Mouse (Mus musculus) CD4-positive helper T cell, adult 2 months (primary cell): ENCODE measurements around the gene Atp7a.
A peak's percentile ranks its signal among the peaks of the same experiment; 100 is the strongest.
"Not testable (repeated sequence)": the region's sequence is repeated elsewhere in the genome, so short reads cannot be mapped to it uniquely, and the experiment has no call there.

Source experiments
- DNase-seq: peaks from one replicate; pipeline ENCODE4 v3.0.0-alpha.2; 2012; ENCODE audit warnings: low read depth, missing footprints, low spot score

Atp7a gene

GRCm38 (mm10) chrX:106026418-106027342, at the start of gene Atp7a:
Gene Atp7a, plus strand, starts transcription at chrX:106027276.
- peak; percentile 95 for DNase-seq

DNA sequence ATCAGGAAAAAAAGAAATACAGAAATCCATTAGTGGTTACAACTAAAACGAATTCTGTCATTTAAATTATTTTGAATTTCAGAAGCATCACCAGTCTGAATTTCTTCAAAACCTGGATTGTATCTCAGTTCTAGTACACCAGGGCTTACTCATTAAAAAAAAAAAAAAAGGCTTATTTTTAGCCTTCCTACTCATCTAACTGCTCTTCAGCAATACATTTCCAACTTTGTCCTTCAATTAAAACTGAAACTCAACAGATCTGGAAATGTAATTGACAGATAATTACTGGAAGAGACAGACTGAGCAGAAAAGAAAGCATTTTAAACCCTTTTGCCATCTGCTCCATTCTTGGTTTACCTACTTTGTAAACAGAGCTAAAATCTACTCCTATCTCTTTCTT, 25.5 kb upstream of the Atp7a start:
- no peak for DNase-seq

DNA sequence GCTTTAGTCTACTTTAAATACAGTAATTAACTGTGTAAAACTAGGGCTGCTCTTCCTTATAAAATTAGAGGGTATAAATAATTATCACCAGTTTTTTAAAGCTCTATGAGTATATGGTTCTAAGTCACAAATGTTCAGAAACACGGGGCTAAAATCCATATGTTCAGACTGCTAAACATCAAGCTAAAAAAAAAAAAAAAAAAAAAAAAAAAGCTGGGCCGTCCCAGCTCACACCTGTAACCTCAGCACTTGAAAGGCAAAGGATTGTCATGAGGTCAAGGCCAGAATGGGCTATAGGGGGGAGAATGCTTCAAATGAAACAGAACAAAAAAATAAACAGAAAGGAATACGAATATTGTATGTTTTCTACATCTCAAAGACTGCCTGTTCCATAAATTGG, 16.3 kb upstream of the Atp7a start:
- DNase-seq = no peak

- peak; percentile 93 for DNase-seq
Measured at GRCm38 (mm10) chrX:106011465-106012159, 15.5 kb upstream of the Atp7a start, which contains the start of gene Magt1. Gene Magt1, minus strand, starts transcription at chrX:106011906.

DNA sequence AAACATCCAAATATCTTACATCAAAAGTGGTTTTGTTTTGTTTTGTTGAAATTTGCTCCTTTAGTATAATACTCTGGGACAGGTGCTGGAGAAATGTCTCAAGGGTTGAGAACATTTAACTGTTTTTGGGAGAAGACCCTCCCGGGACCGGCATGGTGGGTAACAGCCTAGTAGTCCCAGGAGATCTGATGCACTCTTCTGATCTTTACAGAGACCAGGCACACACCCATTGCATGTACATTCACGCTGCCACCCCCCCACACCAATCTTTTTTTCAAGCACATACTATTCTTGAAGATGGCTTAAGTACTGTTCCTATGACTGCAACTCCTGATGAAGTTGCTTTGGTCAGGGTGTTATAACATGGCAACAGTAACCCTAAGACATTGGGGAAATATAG, 14.5 kb upstream of the Atp7a start:
- DNase-seq = peak; percentile 12

GRCm38 (mm10) chrX:106013217-106013616, 13.9 kb upstream of the Atp7a start:
- DNase-seq = peak; percentile 78

GRCm38 (mm10) chrX:106014741-106015377, 12.2 kb upstream of the Atp7a start:
- DNase-seq = not testable (repeated sequence)

- peak; percentile 86 for DNase-seq
Measured at GRCm38 (mm10) chrX:106015571-106016322, 11.3 kb upstream of the Atp7a start, which contains the start of gene Cox7b. Gene Cox7b, plus strand, starts transcription at chrX:106015700.

- no peak for DNase-seq
Measured at GRCm38 (mm10) chrX:106017102-106017501, 10.0 kb upstream of the Atp7a start.

- DNase-seq = no peak
Measured at GRCm38 (mm10) chrX:106017516-106017915, 9.6 kb upstream of the Atp7a start.

DNA sequence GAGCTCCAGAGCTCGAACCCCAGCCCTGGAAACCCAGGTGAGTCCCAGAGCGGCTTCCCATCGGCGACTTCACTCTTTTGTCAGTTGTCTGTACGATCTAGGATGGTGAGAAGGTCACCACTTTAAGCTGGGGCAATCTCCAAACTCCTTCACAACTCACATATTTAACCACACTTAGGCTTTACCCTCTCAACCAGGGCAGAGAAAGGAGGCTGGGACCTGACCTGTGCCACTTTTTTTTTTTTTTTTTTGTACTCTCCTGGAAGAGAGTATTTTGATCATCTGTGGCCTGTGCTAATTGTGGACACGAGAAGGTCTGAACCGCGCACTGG, 233 bp downstream of the Atp7a start:
- no peak for DNase-seq

- DNase-seq = no peak
Measured at GRCm38 (mm10) chrX:106030176-106030575, 3.1 kb downstream of the Atp7a start.

GRCm38 (mm10) chrX:106031124-106031523, 4.0 kb downstream of the Atp7a start:
- DNase-seq = no peak

DNA sequence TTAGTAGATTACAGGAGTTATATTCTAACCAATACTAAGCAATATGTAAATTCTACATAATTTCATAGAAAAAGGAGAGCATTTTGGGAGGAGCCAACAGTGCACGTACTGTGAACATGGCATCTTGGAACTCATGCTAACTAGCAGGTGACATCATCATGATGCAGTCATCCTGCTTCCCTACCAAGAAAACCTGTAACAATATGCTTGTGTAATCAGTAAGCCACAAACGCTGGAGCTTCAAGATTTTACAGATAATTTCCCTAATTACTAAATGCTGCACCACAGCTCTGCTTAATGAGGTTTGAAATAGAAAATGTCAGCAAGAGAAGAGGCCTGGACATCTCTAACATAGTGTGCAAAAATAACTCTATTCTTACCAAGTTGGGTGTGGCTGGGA, 8.7 kb downstream of the Atp7a start:
- DNase-seq = no peak

- no peak for DNase-seq
Measured at GRCm38 (mm10) chrX:106037185-106037752, 10.2 kb downstream of the Atp7a start.

- peak; percentile 30 for DNase-seq
Measured at GRCm38 (mm10) chrX:106043863-106044617, 17.0 kb downstream of the Atp7a start.

- no peak for DNase-seq
Measured at GRCm38 (mm10) chrX:106045455-106045854, 18.4 kb downstream of the Atp7a start.

- DNase-seq = no peak
Measured at GRCm38 (mm10) chrX:106045928-106046327, 18.9 kb downstream of the Atp7a start.

DNA sequence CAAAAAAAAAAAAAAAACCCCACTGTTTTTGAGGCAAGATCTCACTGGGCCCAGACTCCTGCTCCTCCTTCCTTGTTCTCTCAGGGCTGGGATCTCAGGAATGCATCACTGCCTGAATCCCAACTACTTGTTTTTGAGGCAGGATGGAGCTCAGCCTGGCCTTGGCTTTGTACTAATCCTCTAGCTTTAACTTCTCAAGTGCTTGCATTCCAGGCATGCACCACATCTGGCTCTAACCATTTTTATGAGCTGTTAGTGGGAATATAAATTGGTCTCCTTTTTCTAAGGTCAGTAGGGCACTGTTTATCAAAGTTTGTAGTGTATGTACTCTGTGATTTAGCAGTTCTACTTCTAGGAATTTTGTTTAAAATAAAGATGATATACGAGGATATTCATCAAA, 21.1 kb downstream of the Atp7a start:
- no peak for DNase-seq

- peak; percentile 2 for DNase-seq
Measured at GRCm38 (mm10) chrX:106077858-106078257, 50.8 kb downstream of the Atp7a start.
